Mouse (Mus musculus) kidney, embryonic 14.5 days (tissue): ENCODE measurements around the gene Fam111a. TPM values are rescaled to one million over a fixed set of nuclear protein-coding genes. Genes with fewer than 3 reads are reported as not detected.

Source experiments
- ATAC-seq: fragments of 200-750 bp; cut with Nextera tagmentation; 2 replicates; pipeline ENCODE4 v1.8.0; 2017; ENCODE audit warnings: moderate number of reproducible peaks, mild to moderate bottlenecking, moderate TSS enrichment, moderate library complexity; ENCODE audit not compliant: low FRiP score, low TSS enrichment
- H3K27ac ChIP-seq: fragments of 300-500 bp; sonication (generic); 2 replicates; pipeline ENCODE4 v1.5.1; 2014; ENCODE audit warnings: low read depth, mild to moderate bottlenecking, low read length, moderate library complexity, mixed read lengths
- H3K27me3 ChIP-seq: fragments of 300-500 bp; sonication (generic); 2 replicates; pipeline ENCODE4 v1.6.1; 2014; ENCODE audit warnings: mild to moderate bottlenecking, low read length; ENCODE audit not compliant: control insufficient read depth, insufficient read depth
- H3K36me3 ChIP-seq: fragments of 300-500 bp; sonication (generic); 2 replicates; pipeline ENCODE4 v1.6.1; 2014; ENCODE audit warnings: low read length, mixed read lengths; ENCODE audit not compliant: control insufficient read depth, insufficient read depth
- H3K4me1 ChIP-seq: fragments of 300-500 bp; sonication (generic); 2 replicates; pipeline ENCODE4 v1.6.1; 2014; ENCODE audit warnings: low read length, mixed read lengths; ENCODE audit not compliant: control insufficient read depth, insufficient read depth
- H3K4me2 ChIP-seq: fragments of 300-500 bp; sonication (generic); replicated peaks from 2 replicates; pipeline ENCODE4 v1.6.1; 2014; ENCODE audit warnings: low read depth, mild to moderate bottlenecking, low read length
- H3K4me3 ChIP-seq: fragments of 300-500 bp; sonication (generic); 2 replicates; pipeline ENCODE4 v1.5.1; 2014; ENCODE audit warnings: mild to moderate bottlenecking, low read length
- H3K9ac ChIP-seq: fragments of 300-500 bp; sonication (generic); 2 replicates; pipeline ENCODE4 v1.6.1; 2014; ENCODE audit warnings: low read depth, mild to moderate bottlenecking, low read length, moderate library complexity
- H3K9me3 ChIP-seq: fragments of 300-500 bp; sonication (generic); 2 replicates; pipeline ENCODE4 v1.6.1; 2016; ENCODE audit warnings: low read length; ENCODE audit not compliant: control insufficient read depth
- WGBS: fragments of 180-500 bp; shearing (Covaris S2); extraction: QIAGEN DNeasy Blood & Tissue Kit; methylation state at CpG from one replicate; pipeline ENCODE4 v1.1.7; 2014; 5-methylcytosine and 5-hydroxymethylcytosine counted together
- polyA plus RNA-seq: library from polyadenylated mRNA; unstranded; fragments of >200 nt; fragmentation: Nextera tagmentation; extraction: Ambion mirVana; gene quantifications from 2 replicates; pipeline ENCODE4 v1.2.1, GENCODE M21; 2014

The Fam111a gene
- polyA plus RNA-seq, 1 experiment from 2014 or later: 29.3 TPM

DNA sequence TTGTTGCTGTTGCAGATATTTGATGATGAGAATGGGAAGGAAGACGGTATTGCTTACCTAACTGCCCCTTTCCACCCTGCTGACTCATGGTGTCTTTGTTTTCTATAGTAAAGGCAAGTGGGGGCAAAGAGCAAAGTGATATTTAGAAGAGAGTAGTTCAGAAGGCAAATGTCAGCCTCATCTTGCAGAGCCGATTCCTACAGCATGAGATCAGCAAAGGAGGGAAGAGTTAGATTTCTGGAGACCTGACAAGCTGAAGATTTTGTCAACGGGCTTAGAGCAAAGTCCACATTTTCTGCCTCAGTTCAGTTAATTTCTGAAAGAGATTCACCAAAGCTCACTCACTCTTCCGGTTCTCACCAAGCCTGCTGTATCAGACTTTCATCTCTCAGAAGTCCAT is 87.6 kb downstream of the Fam111a start, which contains the start of gene Glyat:
Gene Glyat, plus strand, starts transcription at position 133 of the 400 bp plus-strand sequence.
- no peak within 1 kb of the TSS for H3K9ac ChIP-seq
- no peak for ATAC-seq
- H3K27me3 ChIP-seq: no peaks in the 10 kb centered on the region
- H3K36me3 ChIP-seq: no peaks in the 10 kb centered on the region
- no peak within 1 kb of the TSS for H3K4me3 ChIP-seq
- H3K27ac ChIP-seq: no peak within 1 kb of the TSS
- H3K4me2 ChIP-seq: no peak within 1 kb of the TSS
- H3K4me1 ChIP-seq: no peaks in the 10 kb centered on the region
- no peaks in the 10 kb centered on the region for H3K9me3 ChIP-seq
- WGBS: 71% methylated on average over 4 of the region's 4 CpGs

DNA sequence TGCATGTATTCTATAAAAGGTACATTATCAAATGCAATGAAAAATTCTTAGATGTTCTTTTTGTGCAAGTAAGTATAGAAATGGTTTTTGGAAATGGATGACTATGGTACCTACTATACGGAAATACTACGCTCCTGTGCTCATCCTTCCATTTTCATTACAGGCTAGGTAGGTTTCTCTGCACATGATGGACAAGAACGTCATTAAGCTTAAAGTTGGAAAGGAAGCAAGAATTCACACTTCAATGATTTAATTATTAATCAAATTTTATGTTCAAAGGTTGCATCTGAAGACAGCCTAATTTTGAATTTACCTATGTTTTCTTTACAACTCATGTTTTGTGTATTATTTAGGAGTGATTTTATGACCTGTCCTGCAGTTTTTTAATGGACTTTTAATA is 88.7 kb downstream of the Fam111a start:
- Histone ChIP-seq H3K9me3 (no peaks in the 10 kb centered on the region), H3K9ac (no peak overlapping the region), H3K36me3 (no peaks in the 10 kb centered on the region), H3K4me2 (no peak overlapping the region), H3K4me3 (no peak overlapping the region), H3K27ac (no peak overlapping the region), H3K27me3 (no peaks in the 10 kb centered on the region), H3K4me1 (no peaks in the 10 kb centered on the region)
- WGBS: 88% methylated on average over 3 of the region's 3 CpGs
- no peak for ATAC-seq

DNA sequence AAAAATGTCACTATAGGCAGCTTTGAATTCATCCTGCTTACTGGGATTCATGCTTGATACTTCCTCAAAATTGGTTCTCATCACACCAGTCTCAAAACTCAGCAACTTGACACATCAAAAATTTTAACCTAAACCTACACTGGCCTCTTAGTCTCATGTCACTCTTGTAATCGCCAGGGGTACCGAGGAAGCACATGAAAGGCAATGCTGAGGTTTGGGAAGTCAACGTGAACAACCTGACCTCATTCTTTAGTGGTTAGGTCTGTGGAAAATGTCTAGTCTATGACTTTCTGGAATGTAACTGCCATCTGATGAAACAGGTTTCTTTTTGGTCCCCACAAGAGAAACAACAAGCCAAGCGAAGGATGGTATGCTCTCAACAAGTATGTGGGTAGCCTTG is 89.4 kb downstream of the Fam111a start:
- 94% methylated on average over 4 of the region's 4 CpGs for WGBS
- Histone ChIP-seq H3K9me3 (no peaks in the 10 kb centered on the region), H3K36me3 (no peaks in the 10 kb centered on the region), H3K4me3 (no peak overlapping the region), H3K27me3 (no peaks in the 10 kb centered on the region), H3K27ac (no peak overlapping the region), H3K4me1 (no peaks in the 10 kb centered on the region), H3K4me2 (no peak overlapping the region), H3K9ac (no peak overlapping the region)
- no peak for ATAC-seq

DNA sequence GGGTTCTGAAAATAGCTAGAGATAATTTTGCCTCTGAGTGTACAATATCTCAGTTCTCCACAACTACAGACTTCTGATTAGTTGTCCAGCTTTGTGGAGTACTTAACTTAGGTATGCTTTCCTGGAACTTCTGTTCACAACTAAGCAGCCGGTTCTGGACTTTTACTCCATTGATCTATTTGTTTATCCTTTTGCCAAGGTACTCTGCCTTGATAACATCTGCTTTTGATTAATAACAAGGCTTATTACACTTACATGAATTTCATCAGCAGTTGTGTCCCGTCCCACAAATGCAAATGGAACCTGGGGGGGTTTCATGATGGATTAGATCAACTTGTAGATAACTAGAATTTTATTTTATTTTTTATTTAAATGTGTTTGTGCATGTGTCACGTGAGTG is 91.3 kb downstream of the Fam111a start:
- no peak for ATAC-seq
- H3K4me2 ChIP-seq: no peak overlapping the region
- H3K4me1 ChIP-seq: no peaks in the 10 kb centered on the region
- no peak overlapping the region for H3K9ac ChIP-seq
- no peaks in the 10 kb centered on the region for H3K9me3 ChIP-seq
- H3K27me3 ChIP-seq: no peaks in the 10 kb centered on the region
- no peak overlapping the region for H3K4me3 ChIP-seq
- 74% methylated on average over 3 of the region's 3 CpGs for WGBS
- H3K36me3 ChIP-seq: no peaks in the 10 kb centered on the region
- no peak overlapping the region for H3K27ac ChIP-seq

DNA sequence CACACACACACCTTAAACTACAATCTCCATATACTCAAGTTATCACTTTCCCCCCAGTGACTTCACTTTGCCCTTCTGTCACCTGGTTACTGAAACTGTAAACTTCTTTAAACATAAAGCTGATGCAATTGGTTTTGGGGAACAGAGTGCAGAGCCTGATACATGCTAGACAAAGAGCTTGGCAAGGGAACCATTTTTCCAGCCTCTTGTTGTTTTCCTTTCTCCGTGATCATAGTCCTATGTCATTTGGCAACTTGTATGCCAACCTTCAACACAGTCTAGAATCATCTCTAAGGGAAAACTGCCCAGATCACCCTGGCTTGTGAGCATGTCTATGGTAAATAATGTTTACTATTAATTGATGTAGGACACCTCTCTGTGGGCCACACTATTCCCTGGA is 92.5 kb downstream of the Fam111a start:
- ATAC-seq: no peak
- Histone ChIP-seq H3K4me3 (no peak overlapping the region), H3K9ac (no peak overlapping the region), H3K27ac (no peak overlapping the region), H3K4me2 (no peak overlapping the region), H3K4me1 (no peaks in the 10 kb centered on the region), H3K9me3 (no peaks in the 10 kb centered on the region), H3K27me3 (no peaks in the 10 kb centered on the region), H3K36me3 (no peaks in the 10 kb centered on the region)
- 83% methylated on average over 1 of the region's 1 CpGs for WGBS

Other genes with a start within 250 kb of the Fam111a start
- gene Olfr1436, start 246.6 kb upstream of the Fam111a start, polyA plus RNA-seq: not detected in 2 replicates
- gene Olfr1437, start 220.6 kb upstream of the Fam111a start, polyA plus RNA-seq: not detected in 2 replicates
- not detected in 2 replicates for gene Olfr1438-ps1, start 209.8 kb upstream of the Fam111a start, polyA plus RNA-seq
- gene Olfr1440, start 158.5 kb upstream of the Fam111a start, polyA plus RNA-seq: not detected in 2 replicates
- gene Olfr1441, start 128.3 kb upstream of the Fam111a start, polyA plus RNA-seq: not detected in 2 replicates
- not detected in 2 replicates for gene Pfpl, start 117.8 kb upstream of the Fam111a start, polyA plus RNA-seq
- 0.58 and 0.69 TPM in 2 replicates for gene Mpeg1, start 85.0 kb upstream of the Fam111a start, polyA plus RNA-seq
- gene Dtx4, start 44.3 kb upstream of the Fam111a start, polyA plus RNA-seq: 3.9 and 7.5 TPM in 2 replicates
- gene Gm4952, start 54.2 kb downstream of the Fam111a start, polyA plus RNA-seq: 0.09 TPM in 2 replicates
- gene Glyat, start 87.6 kb downstream of the Fam111a start, polyA plus RNA-seq: 4.3 and 4.4 TPM in 2 replicates
- not detected in 2 replicates for gene Olfr1442, start 124.7 kb downstream of the Fam111a start, polyA plus RNA-seq
- gene Olfr1443, start 132.4 kb downstream of the Fam111a start, polyA plus RNA-seq: not detected in 2 replicates
- 19.3 and 29.0 TPM in 2 replicates for gene Keg1, start 150.0 kb downstream of the Fam111a start, polyA plus RNA-seq
- gene Cntf, start 219.9 kb downstream of the Fam111a start, polyA plus RNA-seq: 0.37 and 2.3 TPM in 2 replicates